Mouse (Mus musculus): ENCODE results near the gene Csf2rb. TPM values are rescaled to one million over a fixed set of nuclear protein-coding genes. Genes with fewer than 3 reads are reported as not detected.
"Not testable (repeated sequence)": the region's sequence is repeated elsewhere in the genome, so short reads cannot be mapped to it uniquely, and the experiment has no call there.

Gene Csf2rb
- polyA plus RNA-seq, 1 experiment: 3.1 TPM

DNA sequence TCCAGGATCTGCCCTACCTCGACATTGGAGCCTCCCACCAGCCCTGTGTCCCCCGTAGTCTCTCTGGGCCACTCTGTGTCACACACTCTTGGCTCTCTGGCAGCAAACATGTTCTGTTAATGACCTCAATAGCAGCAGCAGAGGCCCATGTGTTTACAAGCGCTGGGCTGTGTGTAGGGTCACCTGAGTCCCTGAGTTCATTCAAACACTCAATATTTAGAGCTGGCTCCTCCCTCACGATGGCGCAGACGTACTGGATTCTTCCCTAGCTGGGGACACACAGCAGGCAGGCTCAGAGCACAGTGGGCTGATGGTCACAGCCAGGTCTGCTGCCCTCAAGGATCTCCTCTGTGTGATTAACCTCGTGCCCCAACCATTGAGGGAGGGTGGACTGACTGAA, 15.4 kb downstream of the Csf2rb start:
- H3K4me1 ChIP-seq (ENCODE audit: control insufficient read depth, insufficient read depth, insufficient read length, low read length); H3K4me3 ChIP-seq (ENCODE audit: insufficient read depth, low read depth, low read length): not testable (repeated sequence)
- peak overlapping the region; percentile 82; the same call in 1 of the 2 replicates for H3K27ac ChIP-seq (replicated peaks; ENCODE audit: low read depth, low read length)

DNA sequence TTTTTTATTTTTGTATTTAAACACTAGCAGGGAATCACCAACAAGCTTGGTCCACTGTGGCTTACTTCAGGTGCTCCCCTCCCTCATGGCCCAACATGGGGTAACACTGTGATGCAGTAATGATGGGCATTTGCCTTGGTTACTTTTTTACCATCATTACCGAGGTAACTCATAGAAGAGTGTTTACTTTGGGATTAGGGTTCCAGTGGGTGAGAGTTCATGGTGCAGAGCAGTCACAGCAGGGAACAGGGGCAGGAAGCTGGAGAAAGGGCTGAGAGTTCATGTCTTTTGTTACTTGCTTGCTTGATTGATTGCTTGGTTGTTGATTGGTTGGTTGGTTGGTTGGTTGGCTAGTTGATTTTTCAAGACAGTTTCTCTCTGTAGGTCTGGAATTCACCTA, 18.1 kb downstream of the Csf2rb start:
- no peak overlapping the region for H3K4me3 ChIP-seq (ENCODE audit: insufficient read depth, low read depth, low read length)
- peaks cover 7% of the 10 kb centered on the region; the same call in 1 of the 2 replicates for H3K4me1 ChIP-seq (ENCODE audit: control insufficient read depth, insufficient read depth, insufficient read length, low read length)
- H3K27ac ChIP-seq (replicated peaks; ENCODE audit: low read depth, low read length): no peak overlapping the region

- Histone ChIP-seq H3K4me3 (ENCODE audit: insufficient read depth, low read depth, low read length) (no peak overlapping the region), H3K4me1 (ENCODE audit: control insufficient read depth, insufficient read depth, insufficient read length, low read length) (peaks cover 6% of the 10 kb centered on the region; the same call in 1 of the 2 replicates), H3K27ac (replicated peaks; ENCODE audit: low read depth, low read length) (no peak overlapping the region)
Observed at GRCm38 (mm10) chr15:78344567-78344966, 19.0 kb downstream of the Csf2rb start.

DNA sequence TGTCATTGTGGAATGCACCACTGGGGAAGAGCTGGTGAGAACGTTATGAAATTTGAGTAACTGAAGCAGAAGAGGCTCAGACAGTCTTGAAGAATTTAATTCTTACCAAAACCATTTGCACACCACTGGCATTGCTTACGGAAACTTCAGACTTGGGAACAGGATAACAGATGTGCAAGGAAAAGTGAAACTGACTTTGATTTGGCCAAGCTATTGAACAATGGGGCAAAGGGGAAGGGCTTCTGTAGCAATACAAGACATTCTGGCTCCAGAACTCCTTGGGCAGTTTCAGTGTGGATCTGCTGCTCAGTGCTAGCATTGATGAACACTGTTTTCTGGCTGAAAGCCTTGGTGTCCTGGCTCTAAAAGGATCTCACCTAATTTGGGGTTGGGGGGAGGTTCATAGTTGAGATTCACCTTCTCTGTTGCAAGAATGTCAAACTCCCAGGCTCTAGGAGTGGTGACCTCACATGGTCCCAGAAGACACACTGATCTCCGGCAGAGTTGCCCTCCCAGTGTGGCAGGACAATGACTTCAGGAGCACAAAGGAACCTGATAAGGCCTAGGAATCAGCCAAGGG, 26.1 kb downstream of the Csf2rb start:
- no peak overlapping the region for H3K4me3 ChIP-seq (ENCODE audit: insufficient read depth, low read depth, low read length)
- peak overlapping the region; percentile 75 for H3K27ac ChIP-seq (replicated peaks; ENCODE audit: low read depth, low read length)
- H3K4me1 ChIP-seq (ENCODE audit: control insufficient read depth, insufficient read depth, insufficient read length, low read length): peaks cover 11% of the 10 kb centered on the region; the same call in 1 of the 2 replicates

GRCm38 (mm10) chr15:78354958-78355357, 29.4 kb downstream of the Csf2rb start:
- no peak overlapping the region for H3K4me3 ChIP-seq (ENCODE audit: insufficient read depth, low read depth, low read length)
- no peak overlapping the region for H3K27ac ChIP-seq (replicated peaks; ENCODE audit: low read depth, low read length)
- peaks cover 11% of the 10 kb centered on the region; the same call in 1 of the 2 replicates for H3K4me1 ChIP-seq (ENCODE audit: control insufficient read depth, insufficient read depth, insufficient read length, low read length)

- Histone ChIP-seq H3K4me3 (ENCODE audit: insufficient read depth, low read depth, low read length) (no peak overlapping the region), H3K27ac (replicated peaks; ENCODE audit: low read depth, low read length) (no peak overlapping the region), H3K4me1 (ENCODE audit: control insufficient read depth, insufficient read depth, insufficient read length, low read length) (peaks cover 10% of the 10 kb centered on the region; the same call in 1 of the 2 replicates)
Observed at GRCm38 (mm10) chr15:78355548-78355947, 30.0 kb downstream of the Csf2rb start.

GRCm38 (mm10) chr15:78365916-78366315, 40.4 kb downstream of the Csf2rb start:
- Histone ChIP-seq H3K4me3 (ENCODE audit: insufficient read depth, low read depth, low read length) (no peak overlapping the region), H3K27ac (replicated peaks; ENCODE audit: low read depth, low read length) (no peak overlapping the region), H3K4me1 (ENCODE audit: control insufficient read depth, insufficient read depth, insufficient read length, low read length) (no peaks in the 10 kb centered on the region)

DNA sequence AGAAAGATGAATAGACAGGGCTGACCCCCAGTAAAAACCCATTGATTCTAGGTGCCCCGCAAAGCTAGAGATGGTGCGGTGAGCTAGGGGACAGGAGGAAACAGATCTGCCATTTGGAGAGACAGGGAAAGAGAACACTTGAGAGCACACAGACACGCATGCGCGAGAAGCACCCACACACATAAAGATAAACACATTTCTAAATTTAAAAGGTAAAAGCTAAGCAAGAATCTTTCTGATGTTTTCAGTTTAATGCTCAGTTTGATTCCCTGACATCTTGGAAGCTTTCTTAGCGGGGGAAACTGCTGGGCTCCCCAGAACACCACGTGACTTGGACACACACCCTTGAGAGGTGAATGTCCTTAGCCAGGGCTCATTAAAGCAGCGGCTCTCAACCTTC, 41.3 kb downstream of the Csf2rb start:
- no peak overlapping the region for H3K27ac ChIP-seq (replicated peaks; ENCODE audit: low read depth, low read length)
- H3K4me1 ChIP-seq (ENCODE audit: control insufficient read depth, insufficient read depth, insufficient read length, low read length): no peaks in the 10 kb centered on the region
- H3K4me3 ChIP-seq (ENCODE audit: insufficient read depth, low read depth, low read length): no peak overlapping the region

DNA sequence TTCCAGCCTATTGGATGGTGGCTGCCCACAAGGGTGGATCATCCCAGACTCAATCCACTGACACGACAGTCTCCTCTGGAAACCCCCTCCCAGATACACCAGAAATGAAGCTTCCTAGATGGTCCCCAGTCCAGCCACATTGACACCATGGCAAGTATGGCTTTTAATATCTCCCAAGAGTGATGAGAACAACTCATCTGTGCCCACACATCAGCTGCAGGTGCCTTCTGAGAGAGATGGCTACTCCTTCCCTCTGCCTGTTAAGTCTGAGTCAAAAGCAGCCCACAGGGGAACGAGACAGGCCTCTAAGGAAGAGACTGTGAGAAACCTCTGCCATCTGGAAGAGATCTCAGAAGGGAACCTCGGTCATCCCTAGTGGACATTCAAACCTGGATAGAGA, 42.3 kb downstream of the Csf2rb start:
- H3K4me1 ChIP-seq (ENCODE audit: control insufficient read depth, insufficient read depth, insufficient read length, low read length): no peaks in the 10 kb centered on the region
- no peak overlapping the region for H3K27ac ChIP-seq (replicated peaks; ENCODE audit: low read depth, low read length)
- H3K4me3 ChIP-seq (ENCODE audit: insufficient read depth, low read depth, low read length): no peak overlapping the region

DNA sequence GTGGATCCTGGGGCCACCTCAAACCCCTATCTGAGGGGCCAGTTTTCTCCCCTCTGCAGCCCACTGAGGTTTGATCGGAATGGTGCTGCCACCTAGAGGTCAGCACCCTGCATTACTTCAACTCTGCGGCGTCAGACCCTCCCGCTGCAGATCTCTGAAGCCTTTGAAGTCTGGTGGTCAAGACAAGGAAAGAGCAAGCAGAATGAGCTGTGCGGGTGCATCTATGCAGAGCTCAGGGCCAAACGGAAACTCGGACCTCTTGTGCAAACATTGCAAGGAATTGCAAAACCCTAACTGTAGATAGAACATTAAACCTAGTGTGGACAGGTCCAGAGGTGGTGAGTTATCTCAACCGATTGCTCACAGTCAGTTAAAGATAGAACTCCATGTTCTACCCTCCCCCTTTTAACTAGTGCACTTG, 43.4 kb downstream of the Csf2rb start:
- Histone ChIP-seq H3K27ac (replicated peaks; ENCODE audit: low read depth, low read length) (no peak overlapping the region), H3K4me3 (ENCODE audit: insufficient read depth, low read depth, low read length) (no peak overlapping the region), H3K4me1 (ENCODE audit: control insufficient read depth, insufficient read depth, insufficient read length, low read length) (no peaks in the 10 kb centered on the region)

DNA sequence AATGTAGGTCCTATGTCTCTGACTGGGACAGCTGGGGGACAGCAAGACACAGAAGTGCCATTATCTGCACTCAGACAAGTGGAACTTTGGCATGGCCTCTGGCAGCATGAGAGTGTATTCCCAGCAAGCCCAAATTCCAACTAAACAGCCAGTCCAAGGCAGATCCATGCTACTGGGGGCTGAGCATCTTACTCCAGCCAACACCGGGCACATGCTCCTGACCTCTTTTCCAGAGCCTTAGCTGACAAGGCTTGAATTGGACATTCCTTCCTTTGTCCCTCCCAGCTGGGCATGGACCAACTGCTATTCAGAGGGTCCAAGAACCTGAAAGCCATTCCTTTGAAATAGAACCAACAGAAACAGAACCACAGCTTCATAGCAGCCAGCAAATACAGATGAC, 44.1 kb downstream of the Csf2rb start:
- Histone ChIP-seq H3K27ac (replicated peaks; ENCODE audit: low read depth, low read length) (no peak overlapping the region), H3K4me3 (ENCODE audit: insufficient read depth, low read depth, low read length) (no peak overlapping the region), H3K4me1 (ENCODE audit: control insufficient read depth, insufficient read depth, insufficient read length, low read length) (no peaks in the 10 kb centered on the region)

DNA sequence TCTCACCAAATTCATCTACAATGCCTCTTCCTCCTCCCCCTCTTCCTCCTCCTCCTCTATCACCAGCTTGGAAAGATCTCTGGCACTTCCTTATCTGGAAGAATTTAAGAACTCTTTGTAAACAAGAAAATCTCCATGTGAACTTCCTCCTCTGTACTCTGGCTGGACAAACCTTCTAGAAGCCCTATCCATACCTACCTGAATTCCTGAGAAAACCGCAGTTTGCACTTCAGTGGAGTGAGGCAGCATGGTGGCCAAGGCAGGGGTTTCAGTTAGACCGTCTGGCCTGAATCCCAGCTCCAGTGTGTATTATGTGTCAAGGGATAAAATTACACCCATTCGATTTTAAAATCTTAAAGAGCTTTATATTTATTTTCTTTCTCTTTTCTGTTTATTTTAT, 47.2 kb downstream of the Csf2rb start:
- Histone ChIP-seq H3K4me3 (ENCODE audit: insufficient read depth, low read depth, low read length) (no peak overlapping the region), H3K4me1 (ENCODE audit: control insufficient read depth, insufficient read depth, insufficient read length, low read length) (no peaks in the 10 kb centered on the region), H3K27ac (replicated peaks; ENCODE audit: low read depth, low read length) (no peak overlapping the region)

- Histone ChIP-seq H3K4me3 (ENCODE audit: insufficient read depth, low read depth, low read length) (no peak overlapping the region), H3K27ac (replicated peaks; ENCODE audit: low read depth, low read length) (no peak overlapping the region), H3K4me1 (ENCODE audit: control insufficient read depth, insufficient read depth, insufficient read length, low read length) (no peaks in the 10 kb centered on the region; the same call in 1 of the 2 replicates)
Observed at GRCm38 (mm10) chr15:78374204-78374603, 48.7 kb downstream of the Csf2rb start.

DNA sequence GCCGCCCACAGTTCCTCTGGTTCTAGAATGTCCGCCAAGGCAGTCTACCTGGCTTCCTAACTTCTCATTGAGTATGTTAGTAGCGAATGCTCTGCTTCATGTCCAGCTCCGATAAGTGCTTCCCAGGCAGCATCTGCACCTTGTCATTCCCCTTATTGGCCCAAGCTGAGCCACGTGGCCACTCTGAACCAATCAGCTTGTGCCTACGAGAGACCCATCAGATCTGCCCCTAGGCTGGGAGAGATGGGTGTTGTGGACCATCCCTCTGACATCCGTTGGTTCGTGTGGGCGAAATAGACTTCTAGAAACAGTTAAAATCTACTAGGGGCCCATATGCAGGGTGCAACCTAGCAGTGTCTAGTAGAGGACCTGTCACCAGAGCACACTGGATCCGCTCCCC, 52.3 kb downstream of the Csf2rb start:
- Histone ChIP-seq H3K4me3 (ENCODE audit: insufficient read depth, low read depth, low read length) (no peak overlapping the region), H3K4me1 (ENCODE audit: control insufficient read depth, insufficient read depth, insufficient read length, low read length) (no peaks in the 10 kb centered on the region; the same call in 1 of the 2 replicates), H3K27ac (replicated peaks; ENCODE audit: low read depth, low read length) (no peak overlapping the region)

- Histone ChIP-seq H3K4me3 (ENCODE audit: insufficient read depth, low read depth, low read length) (no peak overlapping the region), H3K4me1 (ENCODE audit: control insufficient read depth, insufficient read depth, insufficient read length, low read length) (no peaks in the 10 kb centered on the region; the same call in 1 of the 2 replicates), H3K27ac (replicated peaks; ENCODE audit: low read depth, low read length) (no peak overlapping the region)
Observed at GRCm38 (mm10) chr15:78378556-78378955, 53.0 kb downstream of the Csf2rb start.

GRCm38 (mm10) chr15:78380208-78380607, 54.7 kb downstream of the Csf2rb start:
- Histone ChIP-seq H3K4me1 (ENCODE audit: control insufficient read depth, insufficient read depth, insufficient read length, low read length) (peaks cover 3% of the 10 kb centered on the region; the same call in 1 of the 2 replicates), H3K4me3 (ENCODE audit: insufficient read depth, low read depth, low read length) (no peak overlapping the region), H3K27ac (replicated peaks; ENCODE audit: low read depth, low read length) (no peak overlapping the region)

Data from brown adipose tissue, adult 24 weeks (tissue).